Mouse (Mus musculus) forebrain, embryonic 15.5 days (tissue): ENCODE measurements at regions not wholly inside any gene's neighbourhood (a gene's known extent, or its start where the extent isn't known, plus 50 kb on each side); places are given as distances from the start of the nearest gene placed in this dataset.
A peak's percentile ranks its signal among the peaks of the same experiment; 100 is the strongest.
"Not testable (repeated sequence)": the region's sequence is repeated elsewhere in the genome, so short reads cannot be mapped to it uniquely, and the experiment has no call there.

Experiments
- ATAC-seq: fragments of 200-750 bp; cut with Nextera tagmentation; replicated peaks from 2 replicates; pipeline ENCODE4 v1.8.0; 2017; ENCODE audit warnings: mild to moderate bottlenecking, moderate TSS enrichment, moderate library complexity
- H3K27ac ChIP-seq: fragments of 300-500 bp; sonication (generic); replicated peaks from 2 replicates; pipeline ENCODE4 v1.5.1; 2015; ENCODE audit warnings: mild to moderate bottlenecking, inconsistent platforms
- H3K27me3 ChIP-seq: fragments of 300-500 bp; sonication (generic); 2 replicates; pipeline ENCODE4 v1.6.1; 2015; ENCODE audit warnings: inconsistent platforms
- H3K36me3 ChIP-seq: fragments of 300-500 bp; sonication (generic); 2 replicates; pipeline ENCODE4 v1.6.1; 2015; ENCODE audit warnings: mild to moderate bottlenecking, inconsistent platforms
- H3K4me1 ChIP-seq: fragments of 300-500 bp; sonication (generic); 2 replicates; pipeline ENCODE4 v1.6.1; 2015; ENCODE audit warnings: inconsistent platforms
- H3K4me2 ChIP-seq: fragments of 300-500 bp; sonication (generic); replicated peaks from 2 replicates; pipeline ENCODE4 v1.6.1; 2015; ENCODE audit warnings: mild to moderate bottlenecking, inconsistent platforms
- H3K4me3 ChIP-seq: fragments of 300-500 bp; sonication (generic); 2 replicates; pipeline ENCODE4 v1.5.1; 2015; ENCODE audit warnings: mild to moderate bottlenecking, inconsistent platforms
- H3K9ac ChIP-seq: fragments of 300-500 bp; sonication (generic); replicated peaks from 2 replicates; pipeline ENCODE4 v1.6.1; 2015; ENCODE audit warnings: mild to moderate bottlenecking, inconsistent platforms
- H3K9me3 ChIP-seq: fragments of 300-500 bp; sonication (generic); 2 replicates; pipeline ENCODE4 v1.6.1; 2016; ENCODE audit warnings: inconsistent platforms
- WGBS: fragments of 180-500 bp; shearing (Covaris S2); methylation state at CpG from one replicate; pipeline ENCODE4 v1.1.7; 2015; ENCODE audit warnings: mixed read lengths; 5-methylcytosine and 5-hydroxymethylcytosine counted together

- 89% methylated on average over 1 of the region's 1 CpGs for WGBS
- H3K4me3 ChIP-seq, H3K27me3 ChIP-seq, H3K4me1 ChIP-seq, H3K9me3 ChIP-seq, H3K9ac ChIP-seq, ATAC-seq, H3K27ac ChIP-seq, H3K4me2 ChIP-seq, H3K36me3 ChIP-seq: not testable (repeated sequence)
Measured at GRCm38 (mm10) chr12:119708715-119709114, 236.9 kb upstream of the Tmem196 start.

GRCm38 (mm10) chr12:119730789-119731188, 214.8 kb upstream of the Tmem196 start:
- ATAC-seq = no peak
- Histone ChIP-seq H3K4me1 (no peaks in the 10 kb centered on the region), H3K9ac (no peak overlapping the region), H3K9me3 (no peaks in the 10 kb centered on the region), H3K36me3 (no peaks in the 10 kb centered on the region), H3K4me3 (no peak overlapping the region), H3K27me3 (no peaks in the 10 kb centered on the region), H3K4me2 (no peak overlapping the region), H3K27ac (no peak overlapping the region)
- WGBS = 9% methylated on average over 2 of the region's 2 CpGs

- 43% methylated on average over 1 of the region's 1 CpGs for WGBS
- ATAC-seq = no peak
- H3K9ac ChIP-seq = no peak overlapping the region
- H3K27ac ChIP-seq = no peak overlapping the region
- no peaks in the 10 kb centered on the region for H3K4me1 ChIP-seq
- H3K36me3 ChIP-seq = no peaks in the 10 kb centered on the region
- no peaks in the 10 kb centered on the region for H3K9me3 ChIP-seq
- no peaks in the 10 kb centered on the region for H3K27me3 ChIP-seq
- H3K4me3 ChIP-seq = no peak overlapping the region
- H3K4me2 ChIP-seq = no peak overlapping the region
Measured at GRCm38 (mm10) chr12:119762580-119762979, 183.0 kb upstream of the Tmem196 start.

GRCm38 (mm10) chr12:119763292-119763976, 182.2 kb upstream of the Tmem196 start:
- Histone ChIP-seq H3K36me3 (no peaks in the 10 kb centered on the region), H3K27me3 (no peaks in the 10 kb centered on the region), H3K4me1 (no peaks in the 10 kb centered on the region), H3K4me3 (no peak overlapping the region), H3K9me3 (no peaks in the 10 kb centered on the region), H3K27ac (no peak overlapping the region), H3K4me2 (no peak overlapping the region), H3K9ac (no peak overlapping the region)
- 40% methylated on average over 2 of the region's 2 CpGs for WGBS
- ATAC-seq = peak; percentile 83

- no peak for ATAC-seq
- WGBS = 4% methylated on average over 2 of the region's 2 CpGs
Measured at GRCm38 (mm10) chr12:119777559-119777958, 168.1 kb upstream of the Tmem196 start.

GRCm38 (mm10) chr12:119807692-119808091, 137.9 kb upstream of the Tmem196 start:
- ATAC-seq = no peak
- no peak overlapping the region for H3K9ac ChIP-seq
- H3K9me3 ChIP-seq = no peaks in the 10 kb centered on the region
- no peak overlapping the region for H3K27ac ChIP-seq
- no peak overlapping the region for H3K4me3 ChIP-seq
- H3K27me3 ChIP-seq = no peaks in the 10 kb centered on the region
- WGBS = 77% methylated on average over 1 of the region's 1 CpGs
- no peaks in the 10 kb centered on the region for H3K4me1 ChIP-seq
- H3K4me2 ChIP-seq = no peak overlapping the region
- H3K36me3 ChIP-seq = no peaks in the 10 kb centered on the region

More at GRCm38 (mm10) chr12:119777559-119777958, 168.1 kb upstream of the Tmem196 start:
- no peak overlapping the region for H3K27ac ChIP-seq
- no peaks in the 10 kb centered on the region for H3K4me1 ChIP-seq
- no peak overlapping the region for H3K4me3 ChIP-seq
- H3K36me3 ChIP-seq = no peaks in the 10 kb centered on the region
- H3K4me2 ChIP-seq = no peak overlapping the region
- no peaks in the 10 kb centered on the region for H3K9me3 ChIP-seq
- H3K9ac ChIP-seq = no peak overlapping the region
- H3K27me3 ChIP-seq = no peaks in the 10 kb centered on the region

GRCm38 (mm10) chr12:119816225-119816624, 129.4 kb upstream of the Tmem196 start:
- Histone ChIP-seq H3K9ac (no peak overlapping the region), H3K4me3 (no peak overlapping the region), H3K36me3 (no peaks in the 10 kb centered on the region), H3K27ac (no peak overlapping the region), H3K9me3 (no peaks in the 10 kb centered on the region), H3K4me2 (no peak overlapping the region), H3K4me1 (no peaks in the 10 kb centered on the region), H3K27me3 (no peaks in the 10 kb centered on the region)
- ATAC-seq = no peak

GRCm38 (mm10) chr12:119839119-119839518, 106.5 kb upstream of the Tmem196 start:
- Histone ChIP-seq H3K4me3 (no peak overlapping the region), H3K4me1 (no peaks in the 10 kb centered on the region), H3K9ac (no peak overlapping the region), H3K9me3 (no peaks in the 10 kb centered on the region), H3K27ac (no peak overlapping the region), H3K4me2 (no peak overlapping the region), H3K36me3 (no peaks in the 10 kb centered on the region), H3K27me3 (no peaks in the 10 kb centered on the region)
- ATAC-seq = peak; percentile 63; the same call in 1 of the 2 replicates

- ATAC-seq = no peak
- no peaks in the 10 kb centered on the region for H3K9me3 ChIP-seq
- WGBS = 48% methylated on average over 1 of the region's 1 CpGs
- H3K36me3 ChIP-seq = no peaks in the 10 kb centered on the region
- H3K4me2 ChIP-seq = no peak overlapping the region
- no peak overlapping the region for H3K27ac ChIP-seq
- H3K27me3 ChIP-seq = no peaks in the 10 kb centered on the region
- H3K4me3 ChIP-seq = no peak overlapping the region
- H3K9ac ChIP-seq = no peak overlapping the region
- no peaks in the 10 kb centered on the region for H3K4me1 ChIP-seq
Measured at GRCm38 (mm10) chr12:119881744-119882143, 63.9 kb upstream of the Tmem196 start.

GRCm38 (mm10) chr12:119890030-119890429, 55.6 kb upstream of the Tmem196 start:
- H3K4me2 ChIP-seq = no peak overlapping the region
- no peak overlapping the region for H3K4me3 ChIP-seq
- no peaks in the 10 kb centered on the region for H3K36me3 ChIP-seq
- ATAC-seq = peak; percentile 51; the same call in 1 of the 2 replicates
- no peaks in the 10 kb centered on the region for H3K9me3 ChIP-seq
- WGBS = 59% methylated on average over 1 of the region's 1 CpGs
- H3K27me3 ChIP-seq = no peaks in the 10 kb centered on the region
- H3K27ac ChIP-seq = no peak overlapping the region
- no peaks in the 10 kb centered on the region for H3K4me1 ChIP-seq
- H3K9ac ChIP-seq = no peak overlapping the region
